Mouse (Mus musculus) hindbrain, embryonic 13.5 days (tissue): ENCODE data around the gene Slc36a2. TPM values are rescaled to one million over a fixed set of nuclear protein-coding genes. Genes with fewer than 3 reads are reported as not detected.

Source experiments
- ATAC-seq: fragments of 200-750 bp; cut with Nextera tagmentation; 2 replicates; pipeline ENCODE4 v1.8.0; 2017; ENCODE audit warnings: moderate TSS enrichment; ENCODE audit not compliant: low FRiP score
- H3K27ac ChIP-seq: fragments of 300-500 bp; sonication (generic); 2 replicates; pipeline ENCODE4 v1.5.1; 2015; ENCODE audit warnings: inconsistent platforms, mild to moderate bottlenecking, moderate library complexity
- H3K27me3 ChIP-seq: fragments of 300-500 bp; sonication (generic); 2 replicates; pipeline ENCODE4 v1.6.1; 2015; ENCODE audit warnings: mild to moderate bottlenecking, inconsistent platforms
- H3K36me3 ChIP-seq: fragments of 300-500 bp; sonication (generic); 2 replicates; pipeline ENCODE4 v1.6.1; 2015; ENCODE audit warnings: mild to moderate bottlenecking, inconsistent platforms
- H3K4me1 ChIP-seq: fragments of 300-500 bp; sonication (generic); replicated peaks from 2 replicates; pipeline ENCODE4 v1.6.1; 2015; ENCODE audit warnings: inconsistent platforms
- H3K4me2 ChIP-seq: fragments of 300-500 bp; sonication (generic); 2 replicates; pipeline ENCODE4 v1.6.1; 2015; ENCODE audit warnings: inconsistent platforms, mild to moderate bottlenecking, moderate library complexity
- H3K4me3 ChIP-seq: fragments of 300-500 bp; sonication (generic); 2 replicates; pipeline ENCODE4 v1.5.1; 2015; ENCODE audit warnings: mild to moderate bottlenecking, inconsistent platforms
- H3K9ac ChIP-seq: fragments of 300-500 bp; sonication (generic); 2 replicates; pipeline ENCODE4 v1.6.1; 2015; ENCODE audit warnings: mild to moderate bottlenecking, inconsistent platforms
- H3K9me3 ChIP-seq: fragments of 300-500 bp; sonication (generic); 2 replicates; pipeline ENCODE4 v1.6.1; 2016; ENCODE audit warnings: inconsistent platforms
- WGBS: fragments of 180-500 bp; shearing (Covaris S2); methylation state at CpG from one replicate; pipeline ENCODE4 v1.1.7; 2015; 5-methylcytosine and 5-hydroxymethylcytosine counted together
- polyA plus RNA-seq: library from polyadenylated mRNA; unstranded; fragments of >200 nt; fragmentation: Nextera tagmentation; extraction: Ambion mirVana; gene quantifications from 2 replicates; pipeline ENCODE4 v1.2.1, GENCODE M21; 2015

Slc36a2 gene
- polyA plus RNA-seq, 1 experiment from 2014 or later = 1.5 TPM

DNA sequence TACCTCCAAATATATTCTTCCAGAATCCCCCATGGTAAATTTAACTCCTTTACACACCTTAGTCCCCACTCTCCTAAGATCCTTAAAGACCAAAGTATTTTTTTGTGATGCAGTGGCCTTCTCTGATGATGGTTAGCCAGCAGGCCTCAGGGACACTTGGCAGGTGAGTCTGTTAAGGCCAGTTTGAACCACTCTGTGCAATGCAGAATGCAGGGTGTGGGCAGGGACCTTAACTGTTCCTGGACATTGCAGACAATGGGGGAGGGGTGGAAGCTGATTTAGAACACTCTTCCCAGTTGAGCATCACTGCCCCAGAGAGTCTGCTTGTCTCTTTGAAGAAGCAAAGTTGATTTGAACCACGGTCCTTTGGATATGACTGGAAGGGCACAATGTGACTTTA lies 38.0 kb downstream of the Slc36a2 start:
- Histone ChIP-seq H3K27ac (no peak overlapping the region), H3K4me3 (no peak overlapping the region), H3K9ac (no peak overlapping the region), H3K27me3 (no peaks in the 10 kb centered on the region), H3K4me1 (no peaks in the 10 kb centered on the region), H3K36me3 (no peaks in the 10 kb centered on the region), H3K4me2 (no peak overlapping the region), H3K9me3 (no peaks in the 10 kb centered on the region)
- WGBS = 68% methylated on average over 1 of the region's 1 CpGs
- ATAC-seq = no peak

DNA sequence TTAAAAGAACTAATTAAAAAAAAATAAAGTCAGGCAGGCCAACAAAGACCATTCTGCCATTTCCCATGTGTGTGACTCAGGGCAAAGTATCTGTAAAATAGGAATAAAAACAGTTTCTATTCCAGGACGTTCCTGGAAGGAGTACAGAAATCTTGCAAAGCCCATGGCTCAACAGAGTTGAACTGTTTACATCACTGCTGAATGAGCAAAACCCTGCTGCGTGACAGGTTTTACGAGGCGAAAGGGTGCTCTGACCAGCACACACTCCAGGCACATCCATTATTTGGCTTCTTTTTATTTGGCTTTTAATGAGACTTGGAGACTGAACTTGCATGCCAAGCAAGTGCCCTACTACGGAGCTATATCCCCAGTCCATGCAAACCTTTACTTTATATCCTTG lies 40.9 kb downstream of the Slc36a2 start:
- no peak overlapping the region for H3K27ac ChIP-seq
- no peak for ATAC-seq
- H3K9me3 ChIP-seq = no peaks in the 10 kb centered on the region
- no peaks in the 10 kb centered on the region for H3K27me3 ChIP-seq
- no peak overlapping the region for H3K4me3 ChIP-seq
- H3K9ac ChIP-seq = no peak overlapping the region
- H3K36me3 ChIP-seq = no peaks in the 10 kb centered on the region
- H3K4me1 ChIP-seq = no peaks in the 10 kb centered on the region
- no peak overlapping the region for H3K4me2 ChIP-seq
- 83% methylated on average over 5 of the region's 5 CpGs for WGBS

DNA sequence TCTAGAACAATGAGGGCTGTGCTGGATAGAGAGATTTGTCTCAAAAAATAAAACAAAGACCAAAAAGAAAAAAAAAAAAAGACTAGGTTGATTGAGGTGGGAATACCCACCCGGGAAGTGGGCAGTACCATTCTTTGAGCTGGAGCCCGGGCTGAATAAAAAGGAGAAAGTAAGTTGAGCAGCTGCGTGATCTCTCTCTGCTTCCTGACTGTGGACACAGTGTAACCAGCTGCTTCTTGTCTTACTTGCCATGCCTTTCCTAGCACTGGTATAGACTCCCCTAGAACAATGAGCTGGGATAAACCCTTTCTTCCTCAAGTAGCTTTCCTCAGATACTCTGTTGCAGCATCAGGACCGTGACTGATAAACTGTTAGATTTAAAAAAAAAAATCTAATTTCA lies 43.4 kb downstream of the Slc36a2 start:
- no peaks in the 10 kb centered on the region for H3K27me3 ChIP-seq

DNA sequence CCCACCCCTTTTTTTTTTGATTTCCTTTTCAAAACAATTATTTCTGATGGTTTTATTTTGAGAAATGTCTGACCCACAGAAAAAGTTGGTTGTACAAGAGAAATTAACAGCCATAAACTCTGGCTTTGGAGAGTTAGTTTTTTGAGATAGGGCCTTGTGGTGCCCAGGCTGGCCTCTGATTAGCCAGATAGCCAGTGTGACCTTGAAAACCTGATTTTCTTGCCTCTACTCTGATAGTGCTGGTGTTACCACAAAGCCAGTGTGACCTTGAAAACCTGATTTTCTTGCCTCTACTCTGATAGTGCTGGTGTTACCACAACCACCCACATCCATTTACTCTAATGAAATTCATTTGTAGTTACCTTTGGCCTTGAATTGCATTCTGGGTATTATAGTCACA lies 47.2 kb downstream of the Slc36a2 start:
- ATAC-seq = no peak
- no peaks in the 10 kb centered on the region for H3K4me1 ChIP-seq
- no peaks in the 10 kb centered on the region for H3K27me3 ChIP-seq
- H3K4me2 ChIP-seq = no peak overlapping the region
- no peaks in the 10 kb centered on the region for H3K9me3 ChIP-seq
- no peak overlapping the region for H3K9ac ChIP-seq
- no peak overlapping the region for H3K27ac ChIP-seq
- H3K4me3 ChIP-seq = no peak overlapping the region
- no peaks in the 10 kb centered on the region for H3K36me3 ChIP-seq

More for the DNA sequence above, 43.4 kb downstream of the Slc36a2 start:
- Histone ChIP-seq H3K4me2 (no peak overlapping the region), H3K36me3 (no peaks in the 10 kb centered on the region), H3K4me1 (no peaks in the 10 kb centered on the region), H3K9ac (no peak overlapping the region), H3K4me3 (no peak overlapping the region), H3K9me3 (no peaks in the 10 kb centered on the region), H3K27ac (no peak overlapping the region)
- ATAC-seq = no peak
- 89% methylated on average over 4 of the region's 4 CpGs for WGBS

DNA sequence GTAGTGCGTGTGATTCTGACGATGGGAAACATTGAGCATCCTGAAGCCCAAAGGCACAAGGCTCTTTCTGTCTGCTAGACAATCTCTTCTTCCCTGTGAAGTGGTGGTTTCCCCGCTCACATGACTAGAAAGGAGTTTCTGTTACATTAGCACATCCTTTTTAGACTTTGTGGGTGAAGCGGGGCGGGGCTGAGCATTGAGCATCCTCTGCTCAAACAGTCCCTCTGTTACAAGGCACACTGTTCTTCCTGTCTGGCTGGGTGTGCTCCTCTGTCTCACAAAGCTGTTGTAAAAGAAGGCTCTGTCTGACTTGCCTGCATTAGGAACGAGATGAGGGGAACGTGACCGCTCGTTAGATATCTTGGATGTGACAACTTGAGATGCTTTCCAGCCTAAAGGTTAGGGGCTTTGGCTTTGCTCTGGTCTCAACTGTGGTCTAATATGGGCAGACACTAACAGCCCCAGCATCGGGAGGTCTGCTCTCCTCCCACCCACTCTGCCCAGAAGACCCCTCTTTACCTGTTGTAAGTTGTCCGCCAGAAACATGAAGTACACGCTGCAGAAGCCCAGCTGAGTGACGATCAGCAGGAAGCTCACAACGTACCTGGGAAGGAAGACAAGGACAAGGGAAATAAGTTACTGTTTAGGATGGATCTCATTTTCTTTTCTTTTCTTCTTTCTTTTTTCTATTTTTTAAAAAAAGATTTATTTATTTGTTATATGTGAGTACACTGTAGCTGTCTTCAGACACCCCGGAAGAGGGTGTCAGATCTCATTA lies 47.9 kb downstream of the Slc36a2 start:
- Histone ChIP-seq H3K36me3 (no peaks in the 10 kb centered on the region), H3K4me3 (no peak overlapping the region), H3K4me1 (no peaks in the 10 kb centered on the region), H3K9me3 (no peaks in the 10 kb centered on the region), H3K27me3 (no peaks in the 10 kb centered on the region), H3K9ac (no peak overlapping the region), H3K4me2 (no peak overlapping the region), H3K27ac (no peak overlapping the region)
- no peak for ATAC-seq
- WGBS = 82% methylated on average over 15 of the region's 15 CpGs

DNA sequence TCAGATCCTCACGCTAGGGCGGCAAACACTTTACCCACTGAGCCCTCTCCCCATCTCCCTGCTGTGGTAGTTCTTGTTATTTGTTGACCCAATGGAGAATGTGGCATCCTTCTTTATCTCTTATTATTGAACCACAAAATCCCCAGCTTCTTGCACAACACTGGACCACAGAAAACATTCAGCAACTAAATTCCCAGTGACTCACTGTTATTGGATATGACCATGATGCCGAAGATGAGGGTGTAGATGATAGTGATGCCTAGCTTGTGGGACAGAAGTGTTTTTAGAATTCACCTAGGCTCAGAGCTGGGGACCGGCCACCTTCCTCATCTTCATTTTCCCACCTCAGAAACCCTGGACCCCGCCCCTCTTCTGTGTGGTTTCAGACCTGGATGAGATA lies 50.0 kb downstream of the Slc36a2 start:
- no peak overlapping the region for H3K4me3 ChIP-seq
- no peak overlapping the region for H3K27ac ChIP-seq
- no peak overlapping the region for H3K9ac ChIP-seq
- no peak for ATAC-seq
- H3K36me3 ChIP-seq = no peaks in the 10 kb centered on the region
- WGBS = 91% methylated on average over 5 of the region's 5 CpGs
- H3K4me2 ChIP-seq = no peak overlapping the region
- no peaks in the 10 kb centered on the region for H3K9me3 ChIP-seq
- H3K27me3 ChIP-seq = no peaks in the 10 kb centered on the region
- H3K4me1 ChIP-seq = no peaks in the 10 kb centered on the region

DNA sequence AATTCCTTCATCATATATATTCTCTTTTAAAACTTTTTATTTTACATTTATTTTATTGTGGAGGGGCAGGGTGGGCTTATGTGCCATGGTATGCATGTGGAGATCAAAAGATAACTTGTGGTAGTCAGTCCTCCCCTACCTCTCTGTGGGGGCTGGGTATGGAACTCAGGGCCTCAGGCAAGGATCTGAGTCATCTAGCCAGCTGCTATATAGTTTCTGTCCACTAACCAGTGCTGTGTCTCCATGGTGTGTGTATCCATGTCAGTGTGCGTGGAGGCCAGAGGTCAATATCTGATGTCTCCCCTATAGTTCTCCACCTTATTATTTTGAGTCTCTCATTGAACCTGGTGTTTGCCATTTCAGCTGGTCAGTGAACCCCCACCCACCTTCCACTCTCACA lies 50.5 kb downstream of the Slc36a2 start:
- no peak overlapping the region for H3K27ac ChIP-seq
- H3K36me3 ChIP-seq = no peaks in the 10 kb centered on the region
- no peaks in the 10 kb centered on the region for H3K9me3 ChIP-seq
- WGBS = 100% methylated on average over 1 of the region's 1 CpGs
- no peaks in the 10 kb centered on the region for H3K27me3 ChIP-seq
- H3K9ac ChIP-seq = no peak overlapping the region
- no peaks in the 10 kb centered on the region for H3K4me1 ChIP-seq
- H3K4me3 ChIP-seq = no peak overlapping the region
- no peak for ATAC-seq
- H3K4me2 ChIP-seq = no peak overlapping the region

DNA sequence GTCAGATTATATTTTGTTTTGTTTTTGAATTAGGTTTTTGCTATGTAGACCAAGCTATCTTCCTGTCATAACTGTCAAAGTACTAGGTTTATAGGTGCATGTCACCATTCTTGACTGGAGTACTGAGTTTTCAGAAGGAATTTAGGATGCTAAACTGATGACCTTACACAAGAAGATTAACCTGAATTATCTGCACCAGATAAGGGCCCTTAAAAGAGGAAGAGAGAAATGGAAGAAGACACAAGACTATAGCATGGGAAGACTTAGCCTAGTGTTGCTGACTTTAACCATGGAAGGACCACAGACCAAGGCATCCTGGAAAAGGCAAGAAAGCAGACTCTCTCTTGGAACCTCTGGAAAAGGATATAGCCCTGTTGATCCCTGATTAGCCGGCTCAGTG lies 51.7 kb downstream of the Slc36a2 start:
- ATAC-seq = no peak
- Histone ChIP-seq H3K9ac (no peak overlapping the region), H3K27me3 (no peaks in the 10 kb centered on the region), H3K27ac (no peak overlapping the region), H3K9me3 (no peaks in the 10 kb centered on the region), H3K36me3 (no peaks in the 10 kb centered on the region), H3K4me3 (no peak overlapping the region), H3K4me2 (no peak overlapping the region), H3K4me1 (no peaks in the 10 kb centered on the region)
- WGBS = 97% methylated on average over 1 of the region's 1 CpGs

DNA sequence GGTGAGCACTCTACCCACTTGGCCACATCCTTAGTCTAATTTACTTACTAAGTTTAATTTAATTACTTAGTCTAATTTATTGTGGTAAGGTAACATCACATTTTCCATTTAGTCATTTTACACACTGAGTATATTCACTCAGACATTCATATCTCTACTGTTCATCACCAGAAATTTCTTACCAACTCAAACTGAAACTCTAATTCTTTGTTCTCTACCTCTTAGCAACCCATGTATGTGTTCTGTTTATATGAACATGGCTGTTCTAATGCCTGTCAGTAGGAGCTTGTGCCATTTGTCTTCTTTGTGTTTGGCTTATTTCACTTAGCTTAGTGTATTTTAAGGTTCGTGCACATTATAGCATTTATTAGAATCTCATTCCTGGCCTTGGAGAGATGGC lies 52.9 kb downstream of the Slc36a2 start:
- ATAC-seq = no peak
- H3K4me2 ChIP-seq = no peak overlapping the region
- H3K27me3 ChIP-seq = no peaks in the 10 kb centered on the region
- no peaks in the 10 kb centered on the region for H3K4me1 ChIP-seq
- H3K4me3 ChIP-seq = no peak overlapping the region
- no peaks in the 10 kb centered on the region for H3K9me3 ChIP-seq
- H3K27ac ChIP-seq = no peak overlapping the region
- no peak overlapping the region for H3K9ac ChIP-seq
- WGBS = 81% methylated on average over 1 of the region's 1 CpGs
- H3K36me3 ChIP-seq = no peaks in the 10 kb centered on the region

DNA sequence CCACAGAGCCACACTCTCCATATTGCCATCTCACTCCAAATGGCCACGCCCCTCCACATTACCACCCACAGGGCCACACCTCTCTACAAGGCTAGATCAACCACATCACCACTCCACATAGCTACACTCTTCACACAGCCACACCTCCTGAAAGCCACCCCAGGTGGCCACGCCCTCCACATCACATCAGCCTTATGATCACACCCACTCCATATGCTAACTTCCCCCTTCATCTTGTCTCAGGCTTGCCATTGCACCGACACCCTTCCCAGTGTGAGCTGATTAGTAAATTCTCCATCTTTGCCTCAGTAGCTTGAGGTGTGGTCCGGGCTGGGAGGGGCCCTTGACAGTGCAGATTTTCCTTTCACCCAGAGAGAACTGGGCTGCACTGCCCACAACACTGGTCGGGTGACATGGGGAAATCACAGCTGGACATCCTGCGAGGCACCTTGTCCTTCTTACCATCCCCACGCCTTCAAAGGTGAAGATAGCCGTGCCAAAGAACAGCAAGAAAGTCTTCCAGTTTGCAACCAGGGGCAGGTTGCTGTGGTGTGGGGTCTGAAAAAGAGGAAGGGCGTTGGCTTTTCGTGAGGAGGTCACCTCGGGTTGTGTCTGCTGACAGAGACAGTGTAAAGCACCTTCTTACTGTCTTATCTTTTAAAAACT lies 53.7 kb downstream of the Slc36a2 start:
- Histone ChIP-seq H3K36me3 (no peaks in the 10 kb centered on the region), H3K9me3 (no peaks in the 10 kb centered on the region), H3K27ac (no peak overlapping the region), H3K4me2 (no peak overlapping the region), H3K4me1 (no peaks in the 10 kb centered on the region), H3K4me3 (no peak overlapping the region), H3K9ac (no peak overlapping the region), H3K27me3 (no peaks in the 10 kb centered on the region)
- ATAC-seq = no peak
- 92% methylated on average over 11 of the region's 11 CpGs for WGBS

DNA sequence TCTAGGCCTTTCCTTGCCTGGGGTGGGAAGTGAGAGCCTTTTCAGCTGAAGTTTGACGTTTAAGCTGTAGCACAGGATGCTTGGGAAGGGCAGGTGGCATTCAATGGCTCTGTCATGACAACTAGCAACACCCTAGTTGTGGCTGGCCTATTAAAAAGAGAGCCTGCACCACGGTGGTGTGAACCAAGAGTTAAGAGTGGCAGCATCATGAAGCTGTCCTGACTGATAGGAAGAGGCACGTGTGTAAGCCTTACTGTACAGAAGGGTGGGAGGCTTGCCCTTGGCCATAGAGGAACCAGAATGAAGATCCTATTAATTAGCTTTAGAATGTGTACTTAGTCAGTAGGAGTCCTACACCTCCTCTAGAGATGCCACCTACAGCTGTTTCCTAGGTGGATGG lies 56.5 kb downstream of the Slc36a2 start:
- no peak overlapping the region for H3K9ac ChIP-seq
- no peaks in the 10 kb centered on the region for H3K9me3 ChIP-seq
- no peak overlapping the region for H3K27ac ChIP-seq
- no peak for ATAC-seq
- H3K27me3 ChIP-seq = no peaks in the 10 kb centered on the region
- no peaks in the 10 kb centered on the region for H3K36me3 ChIP-seq
- H3K4me1 ChIP-seq = no peaks in the 10 kb centered on the region
- no peak overlapping the region for H3K4me2 ChIP-seq
- WGBS = 78% methylated on average over 3 of the region's 3 CpGs
- H3K4me3 ChIP-seq = no peak overlapping the region

DNA sequence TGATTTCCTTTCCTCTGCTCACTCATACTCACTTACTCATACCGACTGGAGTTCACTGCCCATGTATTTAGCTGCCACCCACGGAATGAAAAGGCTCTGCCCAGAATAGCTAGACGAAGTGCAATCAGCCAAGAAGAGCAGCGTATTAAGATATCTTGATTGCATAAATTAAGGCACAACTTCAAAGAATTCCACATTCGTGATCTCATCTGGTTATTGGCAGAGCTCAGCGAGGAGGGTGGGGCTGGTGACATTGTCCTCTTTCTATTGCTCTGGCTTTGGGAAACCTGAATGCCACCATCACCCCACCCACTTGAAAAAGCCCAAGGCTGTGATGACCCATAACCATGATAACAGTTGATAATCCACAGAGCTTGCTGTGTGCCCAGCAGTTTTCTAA lies 56.9 kb downstream of the Slc36a2 start:
- Histone ChIP-seq H3K4me3 (no peak overlapping the region), H3K4me2 (no peak overlapping the region), H3K27ac (no peak overlapping the region), H3K9me3 (no peaks in the 10 kb centered on the region), H3K27me3 (no peaks in the 10 kb centered on the region), H3K36me3 (no peaks in the 10 kb centered on the region), H3K9ac (no peak overlapping the region), H3K4me1 (no peaks in the 10 kb centered on the region)
- WGBS = 82% methylated on average over 6 of the region's 6 CpGs
- no peak for ATAC-seq

DNA sequence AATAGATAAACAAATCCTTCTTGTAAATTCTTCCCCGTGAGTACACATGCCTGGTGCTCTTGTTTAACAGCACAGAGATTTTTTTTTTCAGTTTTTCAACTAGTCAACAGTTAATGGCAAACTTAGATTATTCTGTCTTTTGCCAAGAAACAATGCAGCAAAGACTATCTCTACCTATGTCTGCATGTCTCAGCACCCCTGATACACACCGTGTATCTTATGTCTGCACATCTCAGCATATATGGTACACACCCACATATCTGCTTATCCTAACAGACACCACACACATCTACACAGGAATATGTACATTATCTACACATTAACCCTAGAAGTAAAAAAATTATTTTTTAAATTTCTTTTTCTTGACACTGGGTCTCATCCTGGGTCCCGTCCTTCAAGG lies 58.2 kb downstream of the Slc36a2 start:
- 88% methylated on average over 3 of the region's 3 CpGs for WGBS
- no peak overlapping the region for H3K9ac ChIP-seq
- no peaks in the 10 kb centered on the region for H3K27me3 ChIP-seq

More for the DNA sequence above, 58.2 kb downstream of the Slc36a2 start:
- no peak overlapping the region for H3K4me3 ChIP-seq
- no peak for ATAC-seq
- no peaks in the 10 kb centered on the region for H3K9me3 ChIP-seq
- H3K36me3 ChIP-seq = no peaks in the 10 kb centered on the region
- H3K4me1 ChIP-seq = no peaks in the 10 kb centered on the region
- H3K4me2 ChIP-seq = no peak overlapping the region
- H3K27ac ChIP-seq = no peak overlapping the region
